ENCODE assay signal across 18 mouse cellular contexts in genomic region chr4:117906196-117906595, GRCm38 (mm10). TPM values are rescaled to one million over a fixed set of nuclear protein-coding genes. Genes with fewer than 3 reads are reported as not detected.
DNase-seq lines count a peak whose midpoint lies in the region; ATAC-seq and TF ChIP-seq lines count a peak whose summit lies in the region.
"Had no signal": no experiment of that assay in that cellular context is flagged by ENCODE, and none has a peak within 500 bp of the region (broad histone marks: within the 10 kb centered on the region; RNA-seq: fewer than 3 reads in every experiment).

No protein-coding gene starts in this region.

- ATAC-seq in liver, embryonic 11.5 days (replicated peaks; ENCODE audit: low FRiP score) = no peak
- ATAC-seq: forebrain, embryonic 13.5 days; liver, embryonic 12.5 days had no signal

- H3K9ac ChIP-seq in liver, adult 2 months (ENCODE audit: low read depth, low read length) = no peak overlapping the region
- no peak overlapping the region for H3K9ac ChIP-seq in liver, embryonic 11.5 days (ENCODE audit: low read depth, low read length)
- H3K9ac ChIP-seq: forebrain, embryonic 13.5 days; kidney, embryonic 15.5 days; liver, embryonic 12.5 days had no signal

- H3K36me3 ChIP-seq in liver, adult 2 months (ENCODE audit: control insufficient read depth, insufficient read depth, low read length) = peaks cover 8% of the 10 kb centered on the region
- H3K36me3 ChIP-seq in liver, embryonic 11.5 days (ENCODE audit: control insufficient read depth, insufficient read depth, low read length) = peaks cover 41% of the 10 kb centered on the region

- H3K4me2 ChIP-seq in liver, embryonic 11.5 days = no peak overlapping the region
- H3K4me2 ChIP-seq: forebrain, embryonic 13.5 days; kidney, embryonic 15.5 days; liver, embryonic 12.5 days had no signal

- H3K79me2 ChIP-seq in liver, adult 2 months (ENCODE audit: control insufficient read depth, insufficient read depth, low read length) = no peaks in the 10 kb centered on the region

- DNase-seq in cerebellum, adult 2 months = peak; percentile 30 to 62
- no peak for DNase-seq in cerebellum, adult 8-10 months
- peak; percentile 46 for DNase-seq in liver, adult 2 months (ENCODE audit: extremely low read depth, low read depth, low spot score)
- DNase-seq in liver, embryonic 11.5 days (ENCODE audit: low spot score) = no peak
- peak; percentile 52 for DNase-seq in lung, adult 2 months
- DNase-seq in embryo, embryonic 10.5 days (ENCODE audit: low spot score) = no peak
- no peak for DNase-seq in embryo, embryonic 10 days (ENCODE audit: low spot score)
- DNase-seq: B cell, adult 2 months; cerebellum, adult 11 months; retina, postnatal 1 day had no signal

- no peak for TF ChIP-seq CTCF in cerebellum, adult 2 months (IDR thresholded peaks at IDR 0.05; ENCODE audit: borderline replicate concordance, insufficient read depth, low read depth, low read length)
- TF ChIP-seq CTCF in liver, adult 2 months (IDR thresholded peaks at IDR 0.05; ENCODE audit: low read depth, low read length) = no peak
- no peak for TF ChIP-seq CTCF in lung, adult 2 months (IDR thresholded peaks at IDR 0.05; ENCODE audit: insufficient read depth, low read length)
- TF ChIP-seq CTCF in olfactory bulb, adult 2 months (IDR thresholded peaks at IDR 0.05; ENCODE audit: insufficient read depth, low read depth, low read length) = no peak

- TF ChIP-seq POLR2A in cerebellum, adult 2 months (IDR thresholded peaks at IDR 0.05; ENCODE audit: borderline replicate concordance, insufficient read depth, low read length) = no peak
- no peak for TF ChIP-seq POLR2A in liver, adult 2 months (IDR thresholded peaks at IDR 0.05; ENCODE audit: extremely low read depth, insufficient read depth, low read length)
- no peak for TF ChIP-seq POLR2A in lung, adult 2 months (IDR thresholded peaks at IDR 0.05; ENCODE audit: borderline replicate concordance, extremely low read depth, low read depth, low read length)
- no peak for TF ChIP-seq POLR2A in olfactory bulb, adult 2 months (IDR thresholded peaks at IDR 0.05; ENCODE audit: insufficient read depth, low read depth, low read length)

- H3K4me3 ChIP-seq in cerebellum, adult 2 months (replicated peaks; ENCODE audit: insufficient read depth, low read depth, low read length) = no peak overlapping the region
- H3K4me3 ChIP-seq in liver, adult 2 months (ENCODE audit: insufficient read depth, low read depth, low read length) = no peak overlapping the region
- H3K4me3 ChIP-seq in liver, embryonic 11.5 days (ENCODE audit: low read depth, low read length) = no peak overlapping the region
- no peak overlapping the region for H3K4me3 ChIP-seq in lung, adult 2 months (replicated peaks; ENCODE audit: extremely low read depth, low read depth, low read length)
- no peak overlapping the region for H3K4me3 ChIP-seq in olfactory bulb, adult 2 months (ENCODE audit: insufficient read depth, low read depth, low read length)
- H3K4me3 ChIP-seq: forebrain, embryonic 13.5 days; kidney, embryonic 15.5 days; liver, embryonic 12.5 days; megakaryocyte, embryonic 14.5 days had no signal

- H3K9me3 ChIP-seq in liver, embryonic 11.5 days (ENCODE audit: control insufficient read depth, low read length) = no peaks in the 10 kb centered on the region
- H3K9me3 ChIP-seq: forebrain, embryonic 13.5 days; kidney, embryonic 15.5 days; liver, embryonic 12.5 days; megakaryocyte, embryonic 14.5 days had no signal

- 54% methylated on average over 3 of the region's 3 CpGs for WGBS in cerebellum, adult 2 months
- WGBS in liver, adult 2 months = 76% methylated on average over 3 of the region's 3 CpGs
- 88% methylated on average over 3 of the region's 3 CpGs for WGBS in liver, embryonic 11.5 days
- 65% methylated on average over 3 of the region's 3 CpGs for WGBS in lung, adult 2 months
- 62% methylated on average over 3 of the region's 3 CpGs for WGBS in olfactory bulb, adult 2 months

- no peaks in the 10 kb centered on the region for H3K27me3 ChIP-seq in cerebellum, adult 2 months (ENCODE audit: control insufficient read depth, insufficient read depth, low read length)
- H3K27me3 ChIP-seq in liver, adult 2 months (ENCODE audit: control insufficient read depth, insufficient read depth, low read length) = no peaks in the 10 kb centered on the region
- no peaks in the 10 kb centered on the region for H3K27me3 ChIP-seq in liver, embryonic 11.5 days (replicated peaks; ENCODE audit: control insufficient read depth, insufficient read depth, low read length)
- H3K27me3 ChIP-seq: forebrain, embryonic 13.5 days; kidney, embryonic 15.5 days; liver, embryonic 12.5 days; megakaryocyte, embryonic 14.5 days had no signal

- peaks cover 41% of the 10 kb centered on the region for H3K4me1 ChIP-seq in cerebellum, adult 2 months (ENCODE audit: control insufficient read depth, insufficient read depth, low read length)
- no peaks in the 10 kb centered on the region for H3K4me1 ChIP-seq in liver, adult 2 months (ENCODE audit: control insufficient read depth, insufficient read depth, low read length)
- H3K4me1 ChIP-seq in liver, embryonic 11.5 days (replicated peaks; ENCODE audit: control insufficient read depth, insufficient read depth, low read length) = no peaks in the 10 kb centered on the region; the same call in 1 of the 2 replicates
- H3K4me1 ChIP-seq in lung, adult 2 months (ENCODE audit: control insufficient read depth, insufficient read depth, low read length) = peaks cover 9% of the 10 kb centered on the region
- peaks cover 18% of the 10 kb centered on the region; the same call in 1 of the 2 replicates for H3K4me1 ChIP-seq in olfactory bulb, adult 2 months (ENCODE audit: control insufficient read depth, insufficient read depth, low read length)

- 0 out of 2 replicates have a peak overlapping the region, but pooled peaks have one; percentile 33 for H3K27ac ChIP-seq in cerebellum, adult 2 months (ENCODE audit: insufficient read depth, low read length)
- H3K27ac ChIP-seq in liver, adult 2 months (replicated peaks; ENCODE audit: insufficient read depth, low read depth, low read length) = no peak overlapping the region
- no peak overlapping the region for H3K27ac ChIP-seq in liver, embryonic 11.5 days (ENCODE audit: low read depth, low read length)
- H3K27ac ChIP-seq in olfactory bulb, adult 2 months (ENCODE audit: insufficient read depth, low read depth, low read length) = peak overlapping the region; percentile 42; the same call in 1 of the 2 replicates
- H3K27ac ChIP-seq: forebrain, embryonic 13.5 days; kidney, embryonic 15.5 days; liver, embryonic 12.5 days; stomach, postnatal 0 days had no signal

RNA-seq across cellular contexts. Expression of gene Ipo13, which starts 8.6 kb away (rescaled TPM):
- 183 and 192 TPM in 2 replicates for polyA plus RNA-seq in cerebellum, adult 2 months (2012; rRNA removed)
- 3.5 and 5.2 TPM in 2 replicates for total RNA-seq in liver, adult 2 months (2014; rRNA removed)
- 16.1 and 23.5 TPM in 2 replicates for polyA plus RNA-seq in liver, adult 2 months (2012; rRNA removed)
- 42.7 and 44.2 TPM in 2 replicates for polyA plus RNA-seq in liver, embryonic 11.5 days (2014; fragmentation: Nextera tagmentation; extraction: Ambion mirVana)
- polyA plus RNA-seq in lung, adult 2 months (2012; rRNA removed) = 82.2 and 93.8 TPM in 2 replicates
- 213 TPM in 1 of 2 replicates, not detected in the other for polyA plus RNA-seq in olfactory bulb, adult 2 months (2012; ENCODE audit: insufficient read depth, insufficient read length, low replicate concordance, missing spikeins)

RNA-seq across cellular contexts. Expression of gene Dph2, which starts 14.4 kb away (rescaled TPM):
- 16.6 and 18.0 TPM in 2 replicates for polyA plus RNA-seq in cerebellum, adult 2 months (2012; rRNA removed)
- 1.7 and 1.9 TPM in 2 replicates for total RNA-seq in liver, adult 2 months (2014; rRNA removed)
- 6.9 and 10.2 TPM in 2 replicates for polyA plus RNA-seq in liver, adult 2 months (2012; rRNA removed)
- 21.9 and 23.1 TPM in 2 replicates for polyA plus RNA-seq in liver, embryonic 11.5 days (2014; fragmentation: Nextera tagmentation; extraction: Ambion mirVana)
- 10.7 and 11.5 TPM in 2 replicates for polyA plus RNA-seq in lung, adult 2 months (2012; rRNA removed)
- not detected in 2 replicates for polyA plus RNA-seq in olfactory bulb, adult 2 months (2012; ENCODE audit: insufficient read depth, insufficient read length, low replicate concordance, missing spikeins)

RNA-seq across cellular contexts. Expression of gene Atp6v0b, which starts 19.1 kb away (rescaled TPM):
- 669 and 676 TPM in 2 replicates for polyA plus RNA-seq in cerebellum, adult 2 months (2012; rRNA removed)
- 124 and 163 TPM in 2 replicates for total RNA-seq in liver, adult 2 months (2014; rRNA removed)
- 238 and 244 TPM in 2 replicates for polyA plus RNA-seq in liver, adult 2 months (2012; rRNA removed)
- 212 and 229 TPM in 2 replicates for polyA plus RNA-seq in liver, embryonic 11.5 days (2014; fragmentation: Nextera tagmentation; extraction: Ambion mirVana)
- 452 and 484 TPM in 2 replicates for polyA plus RNA-seq in lung, adult 2 months (2012; rRNA removed)
- not detected in 2 replicates for polyA plus RNA-seq in olfactory bulb, adult 2 months (2012; ENCODE audit: insufficient read depth, insufficient read length, low replicate concordance, missing spikeins)

RNA-seq across cellular contexts. Expression of gene B4galt2, which starts 22.9 kb away (rescaled TPM):
- 41.0 and 42.0 TPM in 2 replicates for polyA plus RNA-seq in cerebellum, adult 2 months (2012; rRNA removed)
- total RNA-seq in liver, adult 2 months (2014; rRNA removed) = 0.18 and 0.34 TPM in 2 replicates
- polyA plus RNA-seq in liver, adult 2 months (2012; rRNA removed) = 0.29 and 0.80 TPM in 2 replicates
- polyA plus RNA-seq in liver, embryonic 11.5 days (2014; fragmentation: Nextera tagmentation; extraction: Ambion mirVana) = 9.3 and 10.5 TPM in 2 replicates
- polyA plus RNA-seq in lung, adult 2 months (2012; rRNA removed) = 22.3 and 23.4 TPM in 2 replicates
- not detected in 2 replicates for polyA plus RNA-seq in olfactory bulb, adult 2 months (2012; ENCODE audit: insufficient read depth, insufficient read length, low replicate concordance, missing spikeins)
- total RNA-seq: granulocyte monocyte progenitor cell, adult 5-6 weeks; monocyte, adult 5-6 weeks had no signal

RNA-seq across cellular contexts. Expression of gene Artn, which starts 23.4 kb away (rescaled TPM):
- 0.38 and 0.40 TPM in 2 replicates for polyA plus RNA-seq in cerebellum, adult 2 months (2012; rRNA removed)
- not detected in 2 replicates for total RNA-seq in liver, adult 2 months (2014; rRNA removed)
- 0.07 TPM in 1 of 2 replicates, not detected in the other for polyA plus RNA-seq in liver, adult 2 months (2012; rRNA removed)
- 0.74 and 1.2 TPM in 2 replicates for polyA plus RNA-seq in liver, embryonic 11.5 days (2014; fragmentation: Nextera tagmentation; extraction: Ambion mirVana)
- polyA plus RNA-seq in lung, adult 2 months (2012; rRNA removed) = 2.7 and 3.8 TPM in 2 replicates
- polyA plus RNA-seq in olfactory bulb, adult 2 months (2012; ENCODE audit: insufficient read depth, insufficient read length, low replicate concordance, missing spikeins) = not detected in 2 replicates
- total RNA-seq: granulocyte monocyte progenitor cell, adult 5-6 weeks; monocyte, adult 5-6 weeks had no signal

Comparison
In these comparisons a context has a peak if more than half of its experiments do, and no peak if none do; other contexts are left out.
1. DNase-seq: peak in cerebellum, adult 2 months (2 of 2), liver, adult 2 months (single experiment) and lung, adult 2 months (single experiment); none in cerebellum, adult 8-10 months (single experiment), liver, embryonic 11.5 days (single experiment), embryo, embryonic 10.5 days (single experiment) and embryo, embryonic 10 days (single experiment).
2. H3K27ac ChIP-seq: peak in cerebellum, adult 2 months (single experiment) and olfactory bulb, adult 2 months (single experiment); none in liver, adult 2 months (single experiment) and liver, embryonic 11.5 days (single experiment).